Mouse (Mus musculus) neural tube, embryonic 14.5 days (tissue): ENCODE measurements around the gene Dolpp1. TPM values are rescaled to one million over a fixed set of nuclear protein-coding genes. Genes with fewer than 3 reads are reported as not detected.
A peak's percentile ranks its signal among the peaks of the same experiment; 100 is the strongest.

Experiments
- ATAC-seq: fragments of 200-750 bp; cut with Nextera tagmentation; 2 replicates; pipeline ENCODE4 v1.8.0; 2017; ENCODE audit warnings: low read depth, mild to moderate bottlenecking, moderate TSS enrichment, moderate library complexity
- H3K27ac ChIP-seq: fragments of 300-500 bp; sonication (generic); 2 replicates; pipeline ENCODE4 v1.5.1; 2014; ENCODE audit warnings: low read depth, mild to moderate bottlenecking, control low read depth, low read length, moderate library complexity, mixed read lengths
- H3K27me3 ChIP-seq: fragments of 300-500 bp; sonication (generic); 2 replicates; pipeline ENCODE4 v1.6.1; 2014; ENCODE audit warnings: low read length; ENCODE audit not compliant: control insufficient read depth, insufficient read depth
- H3K36me3 ChIP-seq: fragments of 300-500 bp; sonication (generic); 2 replicates; pipeline ENCODE4 v1.6.1; 2014; ENCODE audit warnings: low read length, mixed read lengths; ENCODE audit not compliant: control insufficient read depth, insufficient read depth
- H3K4me1 ChIP-seq: fragments of 300-500 bp; sonication (generic); 2 replicates; pipeline ENCODE4 v1.6.1; 2014; ENCODE audit warnings: low read length; ENCODE audit not compliant: control insufficient read depth, insufficient read depth
- H3K4me2 ChIP-seq: fragments of 300-500 bp; sonication (generic); 2 replicates; pipeline ENCODE4 v1.6.1; 2014; ENCODE audit warnings: mild to moderate bottlenecking, low read depth, low read length, control low read depth
- H3K4me3 ChIP-seq: fragments of 300-500 bp; sonication (generic); 2 replicates; pipeline ENCODE4 v1.5.1; 2014; ENCODE audit warnings: low read depth, low read length, control low read depth, mixed read lengths
- H3K9ac ChIP-seq: fragments of 300-500 bp; sonication (generic); replicated peaks from 2 replicates; pipeline ENCODE4 v1.6.1; 2014; ENCODE audit warnings: low read depth, mild to moderate bottlenecking, control low read depth, low read length, mixed read lengths
- H3K9me3 ChIP-seq: fragments of 300-500 bp; sonication (generic); 2 replicates; pipeline ENCODE4 v1.6.1; 2016; ENCODE audit warnings: low read length; ENCODE audit not compliant: control insufficient read depth
- WGBS: fragments of 180-500 bp; shearing (Covaris S2); extraction: QIAGEN DNeasy Blood & Tissue Kit; methylation state at CpG from one replicate; pipeline ENCODE4 v1.1.7; 2014; 5-methylcytosine and 5-hydroxymethylcytosine counted together
- polyA plus RNA-seq: library from polyadenylated mRNA; unstranded; fragments of >200 nt; fragmentation: Nextera tagmentation; extraction: Ambion mirVana; gene quantifications from 2 replicates; pipeline ENCODE4 v1.2.1, GENCODE M21; 2014

The Dolpp1 gene
- polyA plus RNA-seq, 1 experiment from 2014 or later: 57.7 TPM

DNA sequence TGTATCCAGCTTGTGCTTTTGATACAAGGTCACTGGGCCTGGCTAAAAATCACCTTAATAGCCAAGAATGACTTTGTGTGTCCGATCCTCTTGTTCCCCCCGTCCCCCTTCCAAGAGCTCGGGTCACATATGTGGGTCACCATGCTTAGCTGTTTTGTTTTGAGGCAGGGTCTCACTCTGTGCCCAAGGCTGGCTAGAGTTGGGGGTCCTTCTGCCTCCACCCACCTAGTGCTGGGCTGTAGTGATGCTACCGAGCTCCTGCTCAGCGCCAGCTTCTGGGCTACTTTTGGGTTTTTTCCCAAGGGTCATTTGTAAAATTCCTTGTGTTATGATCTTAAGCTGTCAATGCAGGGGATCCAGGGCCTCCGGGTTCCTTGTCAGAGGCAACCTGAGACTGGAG, 26.2 kb downstream of the Dolpp1 start:
- Histone ChIP-seq H3K4me1 (peaks cover 27% of the 10 kb centered on the region), H3K9ac (no peak overlapping the region), H3K4me3 (no peak overlapping the region), H3K4me2 (peak overlapping the region; percentile 26; the same call in 1 of the 2 replicates), H3K36me3 (no peaks in the 10 kb centered on the region), H3K27ac (no peak overlapping the region), H3K9me3 (no peaks in the 10 kb centered on the region), H3K27me3 (no peaks in the 10 kb centered on the region)
- no peak for ATAC-seq
- 69% methylated on average over 6 of the region's 6 CpGs for WGBS

DNA sequence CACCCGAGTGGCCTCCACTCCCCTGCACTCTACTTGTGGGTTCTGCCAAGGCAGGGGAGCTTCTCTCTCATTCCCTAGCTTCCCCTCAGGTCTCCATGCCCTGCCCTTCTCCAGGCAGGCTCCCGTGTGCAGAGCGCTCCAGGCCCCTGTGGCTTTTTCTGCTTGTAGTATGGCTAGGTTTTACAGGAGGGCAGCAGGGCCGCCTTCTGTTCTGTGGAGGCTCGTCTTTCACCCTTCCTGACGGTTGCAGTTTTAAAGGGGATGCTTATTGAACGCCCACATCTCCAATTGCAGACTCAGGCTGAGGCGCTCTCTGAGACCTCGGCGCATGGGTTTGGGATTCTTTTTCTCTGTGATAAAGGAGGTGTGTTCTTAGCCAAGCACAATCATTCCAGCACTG, 27.1 kb downstream of the Dolpp1 start:
- no peaks in the 10 kb centered on the region for H3K9me3 ChIP-seq
- no peak overlapping the region for H3K4me3 ChIP-seq
- peak overlapping the region; percentile 6; the same call in 1 of the 2 replicates for H3K4me2 ChIP-seq
- H3K27ac ChIP-seq: peak overlapping the region; percentile 39; the same call in 1 of the 2 replicates
- no peaks in the 10 kb centered on the region for H3K36me3 ChIP-seq
- no peaks in the 10 kb centered on the region for H3K27me3 ChIP-seq
- peaks cover 22% of the 10 kb centered on the region for H3K4me1 ChIP-seq
- no peak for ATAC-seq
- H3K9ac ChIP-seq: no peak overlapping the region
- WGBS: 17% methylated on average over 10 of the region's 10 CpGs

DNA sequence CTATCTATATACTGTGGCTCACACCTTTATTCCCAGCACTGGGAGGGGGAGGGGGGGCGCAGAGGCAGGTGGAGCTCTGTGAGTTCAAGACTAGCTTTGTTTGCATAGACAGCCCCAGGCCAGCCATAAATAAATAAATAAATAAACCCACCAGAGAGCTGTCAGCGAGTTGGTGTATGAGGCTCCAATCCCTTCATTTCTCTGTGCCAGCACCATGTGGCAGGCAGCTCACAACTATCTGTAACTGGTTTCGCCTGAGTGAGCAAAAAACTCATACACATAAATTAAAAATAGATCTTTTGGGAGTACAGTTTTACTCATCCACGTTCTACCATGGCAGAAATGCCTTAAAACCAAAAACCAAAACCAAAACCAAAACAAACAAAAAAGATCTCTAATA, 29.4 kb downstream of the Dolpp1 start:
- no peaks in the 10 kb centered on the region; the same call in 1 of the 2 replicates for H3K36me3 ChIP-seq
- H3K4me1 ChIP-seq: peaks cover 17% of the 10 kb centered on the region; the same call in 1 of the 2 replicates
- no peaks in the 10 kb centered on the region for H3K9me3 ChIP-seq
- peak; percentile 23; the same call in 1 of the 2 replicates for ATAC-seq
- 45% methylated on average over 4 of the region's 4 CpGs for WGBS
- H3K27ac ChIP-seq: no peak overlapping the region
- H3K4me3 ChIP-seq: no peak overlapping the region
- no peak overlapping the region for H3K9ac ChIP-seq
- no peaks in the 10 kb centered on the region for H3K27me3 ChIP-seq
- H3K4me2 ChIP-seq: no peak overlapping the region

DNA sequence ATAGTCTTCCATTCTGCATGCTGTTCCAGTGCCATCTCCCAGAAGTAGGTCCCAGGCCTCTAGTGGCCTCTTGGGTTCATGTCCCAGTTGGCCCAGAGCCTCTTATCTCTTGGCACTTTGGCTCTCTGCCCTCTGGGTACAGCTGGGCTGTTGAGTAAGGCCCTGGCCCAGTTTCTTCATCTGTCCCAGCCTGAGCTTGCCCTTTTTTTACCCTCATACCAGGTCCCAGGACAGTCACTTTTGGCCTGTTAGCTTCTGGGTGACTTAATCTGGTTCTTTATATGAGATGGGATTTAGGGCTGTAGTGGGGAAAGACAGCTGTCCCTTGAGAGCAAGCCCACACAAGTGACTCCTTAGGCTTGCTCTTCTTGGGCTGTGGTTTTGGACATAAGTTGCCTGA, 37.1 kb downstream of the Dolpp1 start:
- Histone ChIP-seq H3K4me3 (no peak overlapping the region), H3K4me2 (no peak overlapping the region), H3K9ac (no peak overlapping the region), H3K36me3 (peaks cover 55% of the 10 kb centered on the region), H3K27me3 (no peaks in the 10 kb centered on the region), H3K9me3 (no peaks in the 10 kb centered on the region), H3K4me1 (no peaks in the 10 kb centered on the region), H3K27ac (no peak overlapping the region)
- ATAC-seq: no peak

DNA sequence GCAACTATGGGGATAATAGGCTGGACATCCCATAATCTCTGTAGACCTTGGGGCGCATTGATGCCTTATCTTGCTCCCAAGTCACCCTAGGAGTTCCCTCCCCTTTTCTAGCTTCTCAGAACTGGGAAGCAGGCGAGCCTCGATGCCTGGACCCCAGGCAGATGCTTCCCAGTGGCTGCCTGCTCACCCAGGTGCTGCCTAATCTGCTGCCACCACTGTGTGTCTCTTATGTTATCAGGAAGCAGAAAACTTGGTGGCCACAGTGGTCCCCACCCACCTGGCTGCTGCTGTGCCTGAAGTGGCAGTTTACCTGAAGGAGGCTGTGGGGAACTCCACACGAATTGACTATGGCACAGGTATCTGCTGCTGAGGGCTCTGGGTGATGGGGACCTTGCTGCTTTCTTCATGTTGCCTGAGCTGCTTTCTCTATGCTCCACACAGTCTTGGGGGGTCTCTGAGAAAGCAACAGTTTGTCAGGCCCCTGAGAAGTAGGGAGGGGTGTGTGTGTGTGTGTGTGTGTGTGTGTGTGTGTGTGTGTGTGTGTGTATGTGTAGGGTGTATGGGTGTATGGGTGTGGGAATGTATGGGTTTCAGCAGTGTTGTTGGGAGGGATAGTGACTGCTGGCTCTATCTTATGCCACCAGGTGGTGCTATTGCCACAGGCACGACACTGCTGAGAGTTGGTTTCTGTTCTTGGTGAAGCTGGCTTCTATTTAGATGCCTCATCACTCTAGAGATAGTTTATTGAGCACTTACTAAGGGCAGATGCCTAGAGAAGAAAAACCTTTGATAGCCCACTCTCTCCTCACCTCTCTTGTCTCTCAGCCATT, 43.5 kb downstream of the Dolpp1 start:
- Histone ChIP-seq H3K4me2 (no peak overlapping the region), H3K4me1 (peaks cover 9% of the 10 kb centered on the region), H3K9me3 (no peaks in the 10 kb centered on the region), H3K36me3 (peaks cover 51% of the 10 kb centered on the region), H3K4me3 (no peak overlapping the region), H3K9ac (no peak overlapping the region), H3K27me3 (no peaks in the 10 kb centered on the region), H3K27ac (no peak overlapping the region)
- 55% methylated on average over 5 of the region's 5 CpGs for WGBS
- peak; percentile 65; the same call in 1 of the 2 replicates for ATAC-seq

DNA sequence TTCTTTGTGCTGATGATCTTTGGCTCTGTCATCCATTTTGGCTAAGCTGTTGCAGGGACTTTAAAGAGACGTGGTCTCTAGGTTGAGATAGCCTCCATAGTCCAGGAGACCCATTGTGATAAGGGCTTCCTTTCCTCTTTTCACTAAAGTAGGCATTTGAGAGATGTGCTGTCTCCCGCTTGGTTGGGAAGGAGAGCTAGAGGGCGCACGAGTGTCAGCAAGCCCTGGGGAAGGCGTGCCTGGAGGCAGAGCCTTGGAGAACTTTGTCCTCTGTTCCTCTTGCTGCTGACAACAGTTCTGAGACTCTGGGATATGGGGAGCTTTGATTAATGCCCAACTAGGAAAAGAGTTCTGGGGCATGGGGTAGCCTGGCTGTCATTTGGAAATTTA, 44.1 kb downstream of the Dolpp1 start:
- no peaks in the 10 kb centered on the region for H3K9me3 ChIP-seq
- no peak overlapping the region for H3K27ac ChIP-seq
- peaks cover 45% of the 10 kb centered on the region for H3K36me3 ChIP-seq
- no peak overlapping the region for H3K4me2 ChIP-seq
- no peak overlapping the region for H3K4me3 ChIP-seq
- ATAC-seq: no peak
- H3K9ac ChIP-seq: no peak overlapping the region
- H3K4me1 ChIP-seq: peaks cover 13% of the 10 kb centered on the region
- no peaks in the 10 kb centered on the region for H3K27me3 ChIP-seq
- WGBS: 80% methylated on average over 5 of the region's 5 CpGs

DNA sequence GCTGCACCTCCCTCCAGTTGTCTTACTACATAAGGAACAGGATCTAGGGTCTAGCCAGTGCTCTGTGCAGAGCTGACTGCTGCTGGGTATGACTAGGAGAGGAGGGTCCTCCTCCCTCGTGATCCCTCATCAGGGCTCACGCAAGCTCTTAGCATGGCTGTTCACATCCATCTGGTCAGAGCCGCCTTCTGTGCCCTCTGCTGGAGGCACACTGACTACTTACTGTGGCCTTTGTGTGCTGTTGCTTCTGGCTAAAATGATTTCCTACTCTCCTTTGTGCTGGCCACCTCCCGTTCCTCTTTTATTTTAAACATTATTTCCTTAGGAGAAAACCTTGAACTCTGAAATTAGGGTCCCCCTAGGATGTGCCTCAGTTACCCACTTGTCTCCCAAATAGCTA, 44.8 kb downstream of the Dolpp1 start:
- ATAC-seq: no peak
- H3K9ac ChIP-seq: no peak overlapping the region
- H3K27ac ChIP-seq: no peak overlapping the region
- peaks cover 43% of the 10 kb centered on the region for H3K36me3 ChIP-seq
- H3K4me1 ChIP-seq: peaks cover 19% of the 10 kb centered on the region
- no peak overlapping the region for H3K4me2 ChIP-seq
- no peaks in the 10 kb centered on the region for H3K27me3 ChIP-seq
- H3K4me3 ChIP-seq: no peak overlapping the region
- H3K9me3 ChIP-seq: no peaks in the 10 kb centered on the region
- 86% methylated on average over 4 of the region's 4 CpGs for WGBS

DNA sequence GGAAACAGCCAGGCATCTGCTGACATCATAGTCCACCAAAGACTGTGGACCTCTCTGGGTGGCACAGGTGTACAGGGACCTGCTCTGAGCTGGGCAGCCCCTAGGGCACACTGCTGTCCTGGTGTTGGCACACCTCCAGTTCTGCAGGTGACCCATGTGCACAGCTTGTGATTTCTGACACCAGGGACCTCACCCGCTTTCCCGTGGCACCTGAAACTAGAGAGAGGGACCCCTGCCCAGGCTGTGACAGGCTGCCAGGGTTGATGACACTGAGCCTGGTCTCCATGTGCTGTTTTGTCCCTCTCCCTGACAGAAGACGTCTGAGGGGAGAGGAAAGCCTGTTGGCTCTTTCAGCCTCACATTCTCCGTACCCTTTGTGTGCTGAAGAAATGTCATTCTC, 45.7 kb downstream of the Dolpp1 start:
- Histone ChIP-seq H3K27ac (no peak overlapping the region), H3K27me3 (no peaks in the 10 kb centered on the region), H3K4me2 (no peak overlapping the region), H3K9ac (no peak overlapping the region), H3K4me3 (no peak overlapping the region), H3K4me1 (peaks cover 29% of the 10 kb centered on the region), H3K9me3 (no peaks in the 10 kb centered on the region), H3K36me3 (peaks cover 36% of the 10 kb centered on the region)
- WGBS: 93% methylated on average over 4 of the region's 4 CpGs
- ATAC-seq: no peak

DNA sequence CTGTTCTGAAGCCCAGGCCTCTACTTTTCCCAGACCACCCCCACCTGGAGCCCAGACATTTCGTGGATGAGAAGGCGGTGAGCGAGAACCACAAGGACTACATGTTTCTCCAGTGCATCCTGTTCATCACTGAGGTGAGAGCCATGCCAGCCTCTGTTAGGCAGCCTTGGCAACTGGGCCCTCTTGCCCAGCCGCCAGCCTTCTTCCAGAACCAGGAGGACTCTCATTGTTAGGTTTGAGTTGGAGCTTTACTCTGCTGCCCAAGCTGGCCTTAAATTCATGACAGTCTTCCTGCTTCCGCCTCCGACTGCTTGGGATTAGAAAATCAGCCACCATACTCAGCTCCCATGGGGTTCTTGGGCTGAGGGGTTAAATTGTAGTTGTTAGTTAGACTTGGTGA, 47.6 kb downstream of the Dolpp1 start:
- Histone ChIP-seq H3K9me3 (no peaks in the 10 kb centered on the region), H3K27me3 (no peaks in the 10 kb centered on the region), H3K9ac (no peak overlapping the region), H3K36me3 (peaks cover 36% of the 10 kb centered on the region; the same call in 1 of the 2 replicates), H3K4me2 (no peak overlapping the region), H3K4me3 (no peak overlapping the region), H3K4me1 (peaks cover 34% of the 10 kb centered on the region), H3K27ac (0 out of 2 replicates have a peak overlapping the region, but pooled peaks have one; percentile 35)
- no peak for ATAC-seq
- 96% methylated on average over 6 of the region's 6 CpGs for WGBS
